Mouse (Mus musculus) right cerebral cortex, postnatal 4 days (tissue): ENCODE data around the gene Hydin.
"Not testable (repeated sequence)": the region's sequence is repeated elsewhere in the genome, so short reads cannot be mapped to it uniquely, and the experiment has no call there.

Experiments used
- DNase-seq: peaks from one replicate; pipeline ENCODE4 v3.0.0-alpha.2; 2022

Gene Hydin

GRCm38 (mm10) chr8:110530008-110530762, 263.4 kb downstream of the Hydin start:
- no peak for DNase-seq

GRCm38 (mm10) chr8:110533781-110534180, 267.0 kb downstream of the Hydin start:
- DNase-seq: no peak

- DNase-seq: peak; percentile 28
Observed at GRCm38 (mm10) chr8:110537849-110538248, 271.1 kb downstream of the Hydin start.

GRCm38 (mm10) chr8:110550343-110550742, 283.6 kb downstream of the Hydin start:
- no peak for DNase-seq

- not testable (repeated sequence) for DNase-seq
Observed at GRCm38 (mm10) chr8:110552111-110552510, 285.3 kb downstream of the Hydin start.

GRCm38 (mm10) chr8:110592641-110593040, 325.9 kb downstream of the Hydin start:
- DNase-seq: no peak

GRCm38 (mm10) chr8:110594164-110594563, 327.4 kb downstream of the Hydin start:
- DNase-seq: no peak

GRCm38 (mm10) chr8:110604556-110604955, 337.8 kb downstream of the Hydin start:
- DNase-seq: peak; percentile 37

GRCm38 (mm10) chr8:110605401-110606015, 338.7 kb downstream of the Hydin start:
- DNase-seq: no peak

- no peak for DNase-seq
Observed at GRCm38 (mm10) chr8:110615730-110616129, 349.0 kb downstream of the Hydin start.

- DNase-seq: peak; percentile 24
Observed at GRCm38 (mm10) chr8:110617801-110618358, 351.1 kb downstream of the Hydin start.

GRCm38 (mm10) chr8:110618391-110619207, 351.8 kb downstream of the Hydin start, which contains the start of gene Vac14:
Gene Vac14, plus strand, starts transcription at chr8:110618585.
- peak; percentile 99 for DNase-seq

GRCm38 (mm10) chr8:110619208-110619574, 352.4 kb downstream of the Hydin start:
- no peak for DNase-seq

- DNase-seq: no peak
Observed at GRCm38 (mm10) chr8:110619919-110620318, 353.1 kb downstream of the Hydin start.

- no peak for DNase-seq
Observed at GRCm38 (mm10) chr8:110626431-110626830, 359.7 kb downstream of the Hydin start.

- DNase-seq: peak; percentile 75
Observed at GRCm38 (mm10) chr8:110629245-110630063, 362.7 kb downstream of the Hydin start.

GRCm38 (mm10) chr8:110630079-110630478, 363.3 kb downstream of the Hydin start:
- DNase-seq: no peak

GRCm38 (mm10) chr8:110630571-110631071, 363.8 kb downstream of the Hydin start:
- DNase-seq: peak; percentile 47

GRCm38 (mm10) chr8:110631201-110631600, 364.4 kb downstream of the Hydin start:
- no peak for DNase-seq

GRCm38 (mm10) chr8:110633814-110634213, 367.0 kb downstream of the Hydin start:
- DNase-seq: no peak

- DNase-seq: no peak
Observed at GRCm38 (mm10) chr8:110636182-110636581, 369.4 kb downstream of the Hydin start.

GRCm38 (mm10) chr8:110642331-110642730, 375.6 kb downstream of the Hydin start:
- DNase-seq: no peak
